Mouse (Mus musculus) layer of hippocampus, adult 8-10 months (tissue): ENCODE results near the gene Cdh15. TPM values are rescaled to one million over a fixed set of nuclear protein-coding genes. Genes with fewer than 3 reads are reported as not detected.
A peak's percentile ranks its signal among the peaks of the same experiment; 100 is the strongest.

Experiments
- DNase-seq, 2 experiments: peaks; one replicate each; pipeline ENCODE4 v3.0.0; 2022; ENCODE audit warnings: low spot score in 2 of 2
- total RNA-seq, 4 experiments: library from RNA; stranded (reverse); gene quantifications; 2 replicates each; pipeline ENCODE4 v1.2.4; 2022

Cdh15 gene
- total RNA-seq, 4 experiments from 2014 or later = 1.0 to 1.3 (median 1.2) TPM

DNA sequence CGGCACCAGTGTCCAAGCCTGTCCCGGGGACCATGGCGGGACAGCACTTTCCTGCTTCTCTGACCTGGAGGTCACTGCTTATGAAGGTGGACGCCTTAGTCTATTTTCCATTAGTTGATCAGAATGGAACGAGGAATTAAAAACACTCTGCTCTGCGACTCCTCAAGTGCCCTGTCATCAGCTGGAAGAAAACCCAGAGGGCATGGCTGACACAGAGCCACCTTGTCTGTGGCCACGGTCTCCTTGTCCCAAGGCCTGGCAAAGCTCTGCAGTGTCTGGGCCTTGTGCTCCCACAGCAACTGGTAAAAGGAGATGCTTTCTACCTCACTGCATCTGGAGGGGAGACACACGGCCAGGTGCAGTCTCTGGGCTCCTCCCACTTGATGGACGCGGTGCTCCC, 35.9 kb downstream of the Cdh15 start:
- DNase-seq = no peak

DNA sequence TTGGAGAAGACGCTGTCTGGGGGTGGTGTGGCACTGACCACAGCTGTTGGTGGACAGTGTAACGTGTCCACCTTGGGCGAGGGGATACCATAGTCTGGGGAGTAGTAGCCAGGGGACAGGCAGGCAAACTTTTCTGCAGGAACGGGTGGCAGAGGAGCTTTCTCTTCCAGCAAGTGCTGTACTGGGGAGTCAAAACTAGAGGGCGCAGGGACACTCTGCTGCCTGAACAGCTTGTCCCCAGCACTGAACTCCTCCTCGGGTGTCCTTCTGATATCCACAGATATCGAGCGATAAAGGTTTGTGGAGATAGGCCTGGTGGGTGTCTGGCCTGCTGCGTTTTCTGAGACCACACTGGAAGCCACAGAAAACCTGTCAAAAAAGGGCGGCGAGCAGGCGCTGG, 43.7 kb downstream of the Cdh15 start:
- DNase-seq = no peak

DNA sequence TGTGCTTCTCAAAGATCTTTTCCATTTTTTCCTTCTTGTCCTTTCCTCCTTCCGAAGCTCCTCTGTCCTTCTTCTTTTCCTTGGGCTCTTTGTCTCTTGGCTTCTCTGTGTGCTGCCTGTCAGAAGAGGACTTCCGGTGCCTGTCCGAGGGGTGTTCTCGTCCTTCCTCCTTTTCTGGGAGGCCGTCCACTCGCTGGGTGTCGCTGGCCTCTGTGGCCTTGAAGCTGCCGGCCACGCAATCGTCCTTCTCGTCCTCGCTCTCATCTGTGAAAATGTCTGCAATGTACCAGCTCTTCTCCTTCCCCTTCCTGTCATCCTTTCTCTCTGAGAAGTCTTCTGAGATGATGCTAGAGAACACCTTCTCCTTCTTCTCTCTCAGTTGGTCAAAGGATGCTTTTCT, 45.7 kb downstream of the Cdh15 start:
- DNase-seq = no peak

- no peak for DNase-seq
Measured at GRCm38 (mm10) chr8:122896317-122896716, 48.6 kb downstream of the Cdh15 start.

- DNase-seq = no peak
Measured at GRCm38 (mm10) chr8:122897200-122897599, 49.4 kb downstream of the Cdh15 start.

- DNase-seq = no peak
Measured at GRCm38 (mm10) chr8:122898018-122898417, 50.3 kb downstream of the Cdh15 start.

DNA sequence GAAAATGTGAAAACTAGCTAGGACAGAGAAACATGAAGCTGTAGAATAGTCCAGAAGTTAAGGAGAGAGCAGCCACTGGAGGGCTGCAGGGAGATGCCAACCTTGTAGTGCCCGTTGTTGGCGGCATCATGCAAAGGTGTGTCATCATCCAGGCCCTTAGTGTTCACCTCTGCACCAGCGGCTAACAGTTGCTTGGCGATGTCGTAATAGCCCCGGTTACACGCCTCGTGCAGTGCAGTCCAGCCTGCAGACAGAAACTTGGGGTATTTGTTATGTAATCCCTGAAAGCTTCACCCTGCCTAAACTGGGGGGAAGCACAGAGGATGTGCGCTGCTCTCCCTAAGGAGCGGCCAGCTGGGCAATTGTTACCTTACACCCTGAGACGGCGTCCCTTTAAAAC, 50.7 kb downstream of the Cdh15 start:
- no peak for DNase-seq

- no peak for DNase-seq
Measured at GRCm38 (mm10) chr8:122899085-122899484, 51.3 kb downstream of the Cdh15 start.

GRCm38 (mm10) chr8:122901476-122901875, 53.7 kb downstream of the Cdh15 start:
- DNase-seq = no peak

DNA sequence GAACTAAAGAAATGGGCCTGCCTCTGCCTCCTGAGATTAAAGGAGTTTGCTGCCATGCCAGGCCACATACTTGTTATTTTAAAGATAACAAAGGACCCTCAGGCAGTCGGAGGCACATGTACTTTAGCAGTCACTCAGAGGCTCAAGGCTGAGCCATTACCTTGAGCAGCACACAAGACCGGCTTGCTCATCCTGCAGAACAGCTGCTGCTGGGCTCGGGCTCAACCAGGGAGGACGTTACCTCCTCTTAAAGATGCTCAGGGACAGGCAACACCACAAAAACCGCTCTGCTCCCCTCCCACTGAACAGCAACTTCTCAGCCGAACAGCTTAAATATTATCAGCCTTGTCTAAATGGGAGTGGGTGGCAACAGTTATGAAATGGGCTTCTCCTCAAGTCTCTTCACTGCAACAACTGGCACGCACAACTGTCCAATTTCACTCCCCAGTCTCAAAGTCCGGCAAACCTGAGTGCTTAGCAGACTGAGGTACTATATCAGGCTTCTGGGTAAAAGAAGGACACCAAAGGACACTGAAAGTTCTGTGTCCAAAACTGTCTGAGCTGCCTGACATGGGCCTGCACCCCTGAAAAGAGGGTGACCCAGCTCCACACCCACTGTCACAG, 54.2 kb downstream of the Cdh15 start:
- no peak for DNase-seq

DNA sequence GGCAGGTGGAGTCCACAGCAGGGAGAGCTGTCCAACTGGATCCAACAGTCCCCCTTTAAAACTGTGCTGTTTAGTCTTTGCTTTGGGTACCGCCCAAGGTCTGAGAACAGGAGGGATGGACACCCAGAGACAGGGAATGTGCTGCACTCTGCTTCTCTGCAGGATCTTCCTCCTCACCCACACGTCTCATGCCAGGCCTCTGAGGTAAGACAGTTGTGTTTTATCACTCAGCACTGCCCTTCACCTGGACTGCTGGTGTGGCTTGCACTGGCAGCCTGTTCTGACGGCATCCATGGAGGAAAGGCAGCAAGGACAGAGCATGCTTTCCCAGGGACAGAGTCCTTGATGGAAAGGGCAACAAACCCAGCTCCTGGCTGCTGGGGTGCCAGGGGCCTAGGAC, 54.8 kb downstream of the Cdh15 start:
- no peak for DNase-seq

- DNase-seq = no peak
Measured at GRCm38 (mm10) chr8:122903002-122903401, 55.2 kb downstream of the Cdh15 start.

GRCm38 (mm10) chr8:122904496-122904895, 56.7 kb downstream of the Cdh15 start:
- DNase-seq = no peak

DNA sequence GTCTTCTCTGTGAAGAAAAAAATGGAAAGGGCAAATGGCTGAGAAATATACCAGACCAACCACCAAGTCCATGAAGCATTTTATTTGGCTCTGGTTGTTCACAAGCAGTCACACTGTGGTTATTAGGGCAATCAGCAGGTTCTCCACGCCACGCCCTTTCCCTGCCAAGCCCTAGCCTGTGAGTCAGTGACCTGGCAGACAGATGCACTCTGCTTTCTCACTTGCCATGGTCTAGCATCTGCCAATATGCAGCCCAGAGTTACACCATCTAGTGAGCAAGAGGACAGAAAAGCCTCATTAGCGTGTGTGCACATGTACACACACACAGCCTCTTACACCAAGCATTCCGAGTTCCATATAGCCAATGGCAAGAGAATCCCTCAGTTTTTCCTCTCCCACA, 57.6 kb downstream of the Cdh15 start:
- DNase-seq = no peak

DNA sequence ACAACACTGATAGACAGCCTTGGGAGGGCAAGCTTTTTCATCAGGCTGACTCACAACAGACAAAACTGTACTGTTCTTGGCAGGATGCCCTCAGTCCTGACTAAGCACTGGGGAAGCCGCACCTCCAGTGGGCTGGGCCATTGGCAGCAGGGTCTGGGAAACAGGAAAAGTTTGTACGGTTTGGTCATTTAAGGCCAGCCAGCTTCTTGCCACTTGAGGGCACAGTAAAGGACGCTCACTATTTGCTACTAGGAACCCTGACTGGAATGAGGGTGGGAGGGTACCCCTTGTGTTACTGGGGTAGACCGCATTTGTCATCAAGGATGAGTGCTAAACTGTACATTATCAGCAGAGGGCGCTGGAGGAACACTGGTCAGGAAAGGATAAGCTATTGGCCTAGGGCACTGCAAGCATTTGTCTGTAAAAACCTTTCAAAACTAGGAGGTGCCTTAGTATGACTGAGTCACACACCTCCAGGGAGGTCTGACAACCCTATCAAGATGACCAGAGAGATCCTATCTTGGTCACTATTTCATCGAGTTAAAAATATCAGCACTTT, 58.8 kb downstream of the Cdh15 start:
- peak; percentile 90 to 92 for DNase-seq

- no peak for DNase-seq
Measured at GRCm38 (mm10) chr8:122912150-122912549, 64.4 kb downstream of the Cdh15 start.

GRCm38 (mm10) chr8:122912871-122913270, 65.1 kb downstream of the Cdh15 start:
- no peak for DNase-seq

DNA sequence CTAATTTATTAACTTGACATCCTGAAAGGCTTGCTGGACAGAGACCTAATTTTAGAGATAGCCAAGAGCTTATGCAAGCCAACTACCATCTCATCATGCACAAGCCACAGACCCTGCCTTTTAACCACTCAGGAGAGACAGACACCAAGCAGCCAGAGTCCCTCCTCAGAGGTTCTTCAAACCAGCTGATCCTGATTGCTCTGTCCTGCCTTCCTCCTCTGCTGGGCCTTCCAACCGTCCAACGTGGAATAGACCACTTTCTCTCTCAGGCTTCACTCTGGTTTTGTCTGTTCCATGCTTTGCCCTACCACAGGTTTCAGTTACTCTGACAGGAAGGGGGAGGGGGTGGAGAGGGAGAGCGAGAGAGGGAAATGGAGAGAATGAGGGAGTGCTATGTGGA, 69.0 kb downstream of the Cdh15 start:
- DNase-seq = no peak

Other genes with a start within 250 kb of the Cdh15 start
- 10 to 100 TPM in 2 of 4 experiments, 1 to 10 TPM in 2; 8.0 to 16.5 (median 11.9) TPM for gene Galns, start 236.5 kb upstream of the Cdh15 start, total RNA-seq
- 10 to 100 TPM; 72.6 to 90.6 (median 75.3) TPM for gene Trappc2l, start 236.3 kb upstream of the Cdh15 start, total RNA-seq
- not detected for gene Pabpn1l, start 225.2 kb upstream of the Cdh15 start, total RNA-seq
- 10 to 100 TPM; 30.0 to 39.0 (median 37.0) TPM for gene Cbfa2t3, start 148.9 kb upstream of the Cdh15 start, total RNA-seq
- 10 to 100 TPM; 21.9 to 26.7 (median 23.9) TPM for gene Acsf3, start 72.5 kb upstream of the Cdh15 start, total RNA-seq
- 100 to 1,000 TPM; 149 to 174 (median 162) TPM for gene Ankrd11, start 194.3 kb downstream of the Cdh15 start, total RNA-seq
- gene Spg7, start 215.0 kb downstream of the Cdh15 start, total RNA-seq = 10 to 100 TPM; 51.8 to 64.2 (median 60.9) TPM